Mouse (Mus musculus) embryonic fibroblast, embryonic 13.5 days (primary cell): ENCODE results near the gene Lekr1.

ENCODE experiments used
- CTCF ChIP-seq: IDR thresholded peaks from 2 replicates; pipeline ENCODE4 v1.5.1; 2011; ENCODE audit warnings: mild to moderate bottlenecking, control low read depth, low read length, moderate library complexity, borderline replicate concordance; ENCODE audit not compliant: insufficient read depth
- POLR2A ChIP-seq: IDR thresholded peaks from 2 replicates; pipeline ENCODE4 v1.6.1; 2011; ENCODE audit warnings: low read depth, mild to moderate bottlenecking, control low read depth, low read length, moderate library complexity

DNA sequence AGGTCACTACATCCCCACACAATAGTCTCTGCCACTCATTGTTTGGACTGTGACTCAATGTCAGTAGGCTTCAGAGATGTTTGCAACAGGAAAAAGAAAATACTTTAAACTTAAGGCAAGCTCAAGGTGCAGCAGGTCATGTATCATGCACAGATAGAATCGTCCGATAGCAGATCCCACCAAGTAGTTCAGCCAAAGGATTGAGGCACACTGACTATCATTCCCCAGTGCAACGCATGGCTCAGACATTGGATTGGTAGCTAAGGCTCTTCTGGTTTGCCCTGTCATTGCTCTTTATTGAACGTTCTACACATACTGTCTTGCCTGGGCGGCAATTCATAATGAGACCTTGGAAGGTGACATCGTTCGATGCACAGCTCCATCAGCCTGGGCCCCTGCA, 9.6 kb upstream of the Lekr1 start:
- no peak for TF ChIP-seq CTCF
- TF ChIP-seq POLR2A: no peak
